Mouse (Mus musculus) E14TG2a.4 (cell line): ENCODE data around the gene Tbl1x.

Source experiments
- CTCF ChIP-seq: conservative IDR thresholded peaks from 2 replicates; pipeline ENCODE4 v1.5.1; 2014; ENCODE audit warnings: low read length
- NANOG ChIP-seq: IDR thresholded peaks from 2 replicates; pipeline ENCODE4 v1.6.1; 2014; ENCODE audit warnings: borderline replicate concordance, low read length, mixed read lengths
- POU5F1 ChIP-seq: IDR thresholded peaks from 2 replicates; pipeline ENCODE4 v1.6.1; 2014; ENCODE audit warnings: low read length, borderline replicate concordance

GRCm38 (mm10) chrX:77617368-77618144, 106.7 kb downstream of the Tbl1x start:
- no peak for TF ChIP-seq CTCF
- TF ChIP-seq POU5F1: no peak
- TF ChIP-seq NANOG: no peak
